Mouse (Mus musculus) adrenal gland, adult 18-20 months (tissue): ENCODE measurements around the gene Dmp1. TPM values are rescaled to one million over a fixed set of nuclear protein-coding genes. Genes with fewer than 3 reads are reported as not detected.

Source experiments
- DNase-seq, 2 experiments: peaks; one replicate each; pipeline ENCODE4 v3.0.0; 2021 to 2022; ENCODE audit warnings: low spot score in 2 of 2
- long read RNA-seq, 2 experiments: library from polyadenylated mRNA; stranded (forward); transcript quantifications; one replicate each; pipeline ENCODE4 v2.0.0; 2021
- total RNA-seq, 2 experiments: library from RNA; stranded (reverse); gene quantifications; 1 replicate in 1 of 2; 2 replicates in 1 of 2; pipeline ENCODE4 v1.2.3; 2021

Dmp1 gene
- not detected for total RNA-seq
- long read RNA-seq, experiment 1 = 0 reads
- long read RNA-seq, experiment 2 = 0 reads

- DNase-seq = no peak
Measured at GRCm38 (mm10) chr5:104202351-104202750, at the start of gene Dmp1. TSS of gene Dmp1 (plus strand) at chr5:104202613.

- DNase-seq = no peak
Measured at GRCm38 (mm10) chr5:104157701-104158100, 44.7 kb upstream of the Dmp1 start.

GRCm38 (mm10) chr5:104158332-104159052 lies 43.9 kb upstream of the Dmp1 start:
- DNase-seq = peak in 1 of 2 experiments; percentile 27

GRCm38 (mm10) chr5:104160581-104160980 lies 41.8 kb upstream of the Dmp1 start:
- DNase-seq = no peak

GRCm38 (mm10) chr5:104161390-104161789 lies 41.0 kb upstream of the Dmp1 start:
- DNase-seq = no peak

- no peak for DNase-seq
Measured at GRCm38 (mm10) chr5:104163536-104163935, 38.9 kb upstream of the Dmp1 start.

- no peak for DNase-seq
Measured at GRCm38 (mm10) chr5:104170412-104170811, 32.0 kb upstream of the Dmp1 start, which contains the start of gene Dspp. TSS of gene Dspp (plus strand) at chr5:104170712.

- no peak for DNase-seq
Measured at GRCm38 (mm10) chr5:104173094-104173493, 29.3 kb upstream of the Dmp1 start.

GRCm38 (mm10) chr5:104183743-104184142 lies 18.7 kb upstream of the Dmp1 start:
- no peak for DNase-seq

- DNase-seq = no peak
Measured at GRCm38 (mm10) chr5:104187281-104187680, 15.1 kb upstream of the Dmp1 start.

GRCm38 (mm10) chr5:104195086-104195485 lies 7.3 kb upstream of the Dmp1 start:
- no peak for DNase-seq

GRCm38 (mm10) chr5:104201153-104201950 lies 1.1 kb upstream of the Dmp1 start:
- DNase-seq = no peak

- DNase-seq = no peak
Measured at GRCm38 (mm10) chr5:104212531-104212930, 10.1 kb downstream of the Dmp1 start.

- DNase-seq = peak in 1 of 2 experiments; percentile 15
Measured at GRCm38 (mm10) chr5:104218926-104219325, 16.5 kb downstream of the Dmp1 start.

GRCm38 (mm10) chr5:104224299-104224698 lies 21.9 kb downstream of the Dmp1 start:
- no peak for DNase-seq

GRCm38 (mm10) chr5:104224750-104225149 lies 22.3 kb downstream of the Dmp1 start:
- no peak for DNase-seq

GRCm38 (mm10) chr5:104228497-104228896 lies 26.1 kb downstream of the Dmp1 start:
- no peak for DNase-seq

GRCm38 (mm10) chr5:104236741-104237140 lies 34.3 kb downstream of the Dmp1 start:
- DNase-seq = no peak

GRCm38 (mm10) chr5:104239674-104240378 lies 37.4 kb downstream of the Dmp1 start:
- no peak for DNase-seq

GRCm38 (mm10) chr5:104244261-104244660 lies 41.8 kb downstream of the Dmp1 start:
- DNase-seq = no peak

GRCm38 (mm10) chr5:104251811-104252210 lies 49.4 kb downstream of the Dmp1 start:
- no peak for DNase-seq

- DNase-seq = no peak
Measured at GRCm38 (mm10) chr5:104256585-104256984, 54.2 kb downstream of the Dmp1 start.
